Mouse (Mus musculus) midbrain, postnatal 0 days (tissue): Measurements from ENCODE around the gene Txnip. TPM values are rescaled to one million over a fixed set of nuclear protein-coding genes. Genes with fewer than 3 reads are reported as not detected.

Experiments
- ATAC-seq: fragments of 200-750 bp; cut with Nextera tagmentation; 2 replicates; pipeline ENCODE4 v1.8.0; 2017; ENCODE audit warnings: moderate number of reproducible peaks, mild to moderate bottlenecking, moderate TSS enrichment, moderate library complexity; ENCODE audit not compliant: low FRiP score
- DNase-seq: peaks from one replicate; pipeline ENCODE4 v3.0.0-alpha.2; 2015; ENCODE audit warnings: low spot score
- H3K27ac ChIP-seq: fragments of 300-500 bp; sonication (generic); 2 replicates; pipeline ENCODE4 v1.5.1; 2014; ENCODE audit warnings: low read depth, mild to moderate bottlenecking, low read length, mixed read lengths
- H3K27me3 ChIP-seq: fragments of 300-500 bp; sonication (generic); 2 replicates; pipeline ENCODE4 v1.6.1; 2014; ENCODE audit warnings: low read length, control low read depth, mixed read lengths; ENCODE audit not compliant: insufficient read depth
- H3K36me3 ChIP-seq: fragments of 300-500 bp; sonication (generic); 2 replicates; pipeline ENCODE4 v1.6.1; 2014; ENCODE audit warnings: low read length, control low read depth, mixed read lengths; ENCODE audit not compliant: insufficient read depth
- H3K4me1 ChIP-seq: fragments of 300-500 bp; sonication (generic); 2 replicates; pipeline ENCODE4 v1.6.1; 2014; ENCODE audit warnings: mild to moderate bottlenecking, control low read depth, antibody characterized with exemption, low read length, mixed read lengths; ENCODE audit not compliant: insufficient read depth
- H3K4me2 ChIP-seq: fragments of 300-500 bp; sonication (generic); 2 replicates; pipeline ENCODE4 v1.6.1; 2014; ENCODE audit warnings: low read depth, mild to moderate bottlenecking, low read length, mixed read lengths; ENCODE audit not compliant: poor library complexity, severe bottlenecking
- H3K4me3 ChIP-seq: fragments of 300-500 bp; sonication (generic); 2 replicates; pipeline ENCODE4 v1.5.1; 2014; ENCODE audit warnings: low read depth, mild to moderate bottlenecking, low read length, moderate library complexity
- H3K9ac ChIP-seq: fragments of 300-500 bp; sonication (generic); replicated peaks from 2 replicates; pipeline ENCODE4 v1.6.1; 2014; ENCODE audit warnings: mild to moderate bottlenecking, low read length, moderate library complexity, mixed read lengths; ENCODE audit not compliant: poor library complexity, severe bottlenecking
- H3K9me3 ChIP-seq: fragments of 300-500 bp; sonication (generic); 2 replicates; pipeline ENCODE4 v1.6.1; 2016; ENCODE audit warnings: low read length, control low read depth
- CTCF ChIP-seq: IDR thresholded peaks from 2 replicates; pipeline ENCODE4 v1.5.1; 2016; ENCODE audit warnings: antibody characterized with exemption, mild to moderate bottlenecking
- WGBS: fragments of 180-500 bp; shearing (Covaris S2); extraction: QIAGEN DNeasy Blood & Tissue Kit; methylation state at CpG from one replicate; pipeline ENCODE4 v1.1.7; 2014; 5-methylcytosine and 5-hydroxymethylcytosine counted together
- polyA plus RNA-seq: library from polyadenylated mRNA; unstranded; fragments of >200 nt; fragmentation: Nextera tagmentation; extraction: Ambion mirVana; gene quantifications from 2 replicates; pipeline ENCODE4 v1.2.1, GENCODE M21; 2015
- total RNA-seq: library from RNA; depleted of rRNA; stranded (reverse); fragments of >200 nt; gene quantifications from 2 replicates; pipeline ENCODE4 v1.2.3, GENCODE M21; 2014

Txnip gene
- total and polyA plus RNA-seq, 2 experiments from 2014 or later = 116 to 145 TPM

DNA sequence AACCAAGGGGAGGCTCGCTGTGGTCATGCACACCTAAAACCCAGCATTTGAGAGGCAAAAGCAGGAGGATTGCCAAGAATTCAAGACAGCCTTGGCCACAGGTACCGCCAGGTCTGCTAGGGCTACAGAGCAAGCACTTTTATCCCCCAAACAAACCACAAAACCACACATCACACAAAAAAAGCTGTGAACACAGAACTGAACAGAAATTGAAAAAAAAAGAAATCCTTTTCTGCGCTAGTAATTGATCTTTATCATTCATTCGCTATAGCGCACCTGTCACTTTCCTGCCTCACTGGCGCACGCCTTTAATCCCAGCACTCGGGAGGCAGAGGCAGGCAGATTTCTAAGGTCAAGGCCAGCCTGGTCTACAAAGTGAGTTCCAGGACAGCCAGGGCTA, 5.5 kb downstream of the Txnip start:
- Histone ChIP-seq H3K36me3 (peaks cover 17% of the 10 kb centered on the region), H3K4me3 (no peak overlapping the region), H3K9ac (no peak overlapping the region), H3K27ac (no peak overlapping the region), H3K9me3 (no peaks in the 10 kb centered on the region), H3K27me3 (no peaks in the 10 kb centered on the region), H3K4me2 (no peak overlapping the region), H3K4me1 (peaks cover 12% of the 10 kb centered on the region; the same call in 1 of the 2 replicates)
- ATAC-seq (no peak), DNase-seq (no peak)
- 95% methylated on average over 8 of the region's 8 CpGs for WGBS
- no peak for TF ChIP-seq CTCF

DNA sequence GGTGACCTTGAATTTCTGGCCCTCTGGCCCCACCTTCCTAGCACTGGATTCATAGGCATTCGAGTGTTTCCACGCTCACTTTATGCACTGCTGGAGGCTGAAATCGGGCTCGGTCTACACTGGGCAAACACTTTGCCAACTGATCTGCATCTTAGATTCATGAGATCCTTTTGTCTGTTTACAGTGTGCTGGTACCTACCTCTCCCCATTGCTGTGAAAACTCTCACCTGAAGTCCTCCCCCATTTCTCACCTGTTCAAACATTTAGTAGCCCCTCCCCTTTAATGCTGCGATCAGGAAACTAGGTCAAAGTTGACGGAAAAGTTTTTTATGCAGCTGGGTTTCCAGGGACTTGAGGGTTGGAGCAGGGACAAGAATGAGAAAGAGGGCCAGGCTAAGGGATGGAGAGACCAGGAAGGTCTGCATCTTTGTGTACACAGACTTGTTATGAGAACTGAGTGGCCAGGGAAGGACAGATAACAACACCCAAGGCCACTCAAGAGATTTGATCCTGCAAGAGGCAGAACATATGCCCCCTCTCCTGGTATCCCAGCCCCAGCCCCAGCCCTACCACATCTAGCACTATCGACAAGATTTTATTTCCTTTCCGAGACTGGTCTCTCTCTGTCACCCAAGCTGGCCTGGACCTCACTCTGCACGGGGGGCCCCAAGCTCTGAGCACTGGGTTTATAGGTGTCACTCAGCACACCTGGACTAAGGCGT, 6.3 kb downstream of the Txnip start:
- no peak for TF ChIP-seq CTCF
- no peak overlapping the region for H3K4me3 ChIP-seq
- H3K4me2 ChIP-seq = no peak overlapping the region
- H3K9me3 ChIP-seq = no peaks in the 10 kb centered on the region
- H3K27ac ChIP-seq = no peak overlapping the region
- 74% methylated on average over 10 of the region's 10 CpGs for WGBS
- ATAC-seq (0 out of 2 replicates have a peak, but pooled peaks have one; percentile 25), DNase-seq (no peak)
- H3K4me1 ChIP-seq = peaks cover 12% of the 10 kb centered on the region; the same call in 1 of the 2 replicates
- no peaks in the 10 kb centered on the region for H3K27me3 ChIP-seq
- peaks cover 17% of the 10 kb centered on the region for H3K36me3 ChIP-seq
- no peak overlapping the region for H3K9ac ChIP-seq

DNA sequence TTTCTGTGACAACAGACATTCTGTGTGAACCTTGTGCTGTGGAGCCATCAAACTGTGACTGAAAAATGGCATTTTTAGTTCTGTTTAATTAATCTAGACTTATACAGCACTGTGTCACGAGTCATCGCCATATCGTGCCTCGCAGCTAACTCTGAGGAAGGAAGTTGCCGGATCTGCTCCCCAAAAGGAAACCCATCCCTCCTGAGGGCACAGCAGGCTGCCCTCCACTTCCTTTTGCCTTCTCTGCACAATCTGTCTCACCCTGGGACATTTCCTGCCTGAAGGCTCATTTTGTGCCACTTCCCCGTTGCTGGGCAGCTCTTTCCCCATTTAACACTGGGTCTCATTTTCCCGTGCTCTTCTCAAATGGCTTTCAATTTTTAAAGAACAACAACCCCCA, 6.9 kb downstream of the Txnip start:
- WGBS = 80% methylated on average over 7 of the region's 7 CpGs
- Histone ChIP-seq H3K4me1 (peaks cover 8% of the 10 kb centered on the region; the same call in 1 of the 2 replicates), H3K27ac (no peak overlapping the region), H3K9me3 (no peaks in the 10 kb centered on the region), H3K27me3 (no peaks in the 10 kb centered on the region), H3K4me2 (no peak overlapping the region), H3K4me3 (no peak overlapping the region), H3K9ac (no peak overlapping the region), H3K36me3 (peaks cover 16% of the 10 kb centered on the region)
- DNase-seq (no peak), ATAC-seq (no peak)
- no peak for TF ChIP-seq CTCF

DNA sequence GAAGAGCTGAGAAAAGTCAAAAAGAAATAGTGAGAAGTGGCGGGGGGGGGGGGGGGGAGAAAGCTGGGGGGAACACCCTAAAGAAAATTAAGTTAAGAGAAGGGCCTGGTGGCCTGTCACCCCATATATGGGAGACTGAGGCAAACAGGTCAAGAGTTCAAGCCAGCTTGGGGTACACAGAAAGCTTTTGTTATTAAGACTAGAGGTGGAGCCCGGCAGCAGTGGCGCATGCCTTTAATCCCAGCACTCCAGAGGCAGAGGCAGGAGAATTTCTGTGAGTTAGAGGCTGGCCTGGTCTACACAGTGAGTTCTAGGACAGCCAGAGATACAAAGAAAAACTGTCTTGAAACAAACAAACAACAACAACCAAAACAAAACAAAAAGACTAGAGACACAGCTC, 7.3 kb downstream of the Txnip start:
- ATAC-seq (no peak), DNase-seq (no peak)
- Histone ChIP-seq H3K4me2 (no peak overlapping the region), H3K27ac (no peak overlapping the region), H3K4me3 (no peak overlapping the region), H3K9ac (no peak overlapping the region), H3K27me3 (no peaks in the 10 kb centered on the region), H3K36me3 (peaks cover 11% of the 10 kb centered on the region), H3K9me3 (no peaks in the 10 kb centered on the region), H3K4me1 (0 out of 2 replicates have a peak, but pooled peaks cover 4% of the 10 kb centered on the region)
- no peak for TF ChIP-seq CTCF
- 93% methylated on average over 2 of the region's 3 CpGs for WGBS

DNA sequence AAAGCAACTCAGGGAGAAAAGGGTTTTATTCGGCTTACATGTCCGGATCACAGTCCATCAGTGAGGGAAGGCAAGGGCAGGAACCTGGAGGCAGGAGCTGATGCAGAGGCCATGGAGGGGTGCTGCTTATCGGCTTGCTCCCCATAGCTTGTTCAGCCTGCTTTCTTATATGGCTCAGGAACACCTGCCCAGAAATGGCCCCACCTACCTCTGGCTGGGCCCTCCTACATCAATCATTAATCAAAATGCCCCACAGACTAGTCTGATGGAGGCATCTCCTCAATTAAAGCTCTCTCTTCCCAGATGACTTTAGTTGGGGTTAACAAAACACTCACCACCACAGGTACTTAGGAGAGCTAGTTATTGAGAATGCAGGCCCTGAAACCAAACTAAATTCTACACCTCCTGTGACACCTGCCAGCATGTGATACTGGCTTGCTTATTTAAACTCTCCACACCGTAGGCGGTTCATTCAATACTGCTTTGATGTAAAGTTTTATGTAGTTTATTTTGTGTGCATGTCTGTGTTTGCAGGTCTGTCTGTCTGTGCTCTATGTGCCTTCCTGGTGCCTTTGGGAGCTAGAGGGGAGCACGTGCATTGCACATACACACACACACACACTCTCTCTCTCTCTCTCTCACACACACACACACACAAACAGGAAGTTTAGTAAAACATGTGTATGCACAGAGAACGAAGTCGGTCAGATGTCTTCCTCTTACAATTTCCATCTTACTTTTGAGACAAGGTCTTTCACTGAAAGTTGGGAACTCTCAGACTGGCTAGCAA, 9.1 kb downstream of the Txnip start:
- Histone ChIP-seq H3K36me3 (no peaks in the 10 kb centered on the region), H3K9ac (no peak overlapping the region), H3K4me3 (no peak overlapping the region), H3K27ac (no peak overlapping the region), H3K9me3 (no peaks in the 10 kb centered on the region), H3K4me2 (no peak overlapping the region), H3K4me1 (no peaks in the 10 kb centered on the region), H3K27me3 (no peaks in the 10 kb centered on the region)
- no peak for DNase-seq
- ATAC-seq = no peak
- 79% methylated on average over 8 of the region's 8 CpGs for WGBS
- no peak for TF ChIP-seq CTCF

DNA sequence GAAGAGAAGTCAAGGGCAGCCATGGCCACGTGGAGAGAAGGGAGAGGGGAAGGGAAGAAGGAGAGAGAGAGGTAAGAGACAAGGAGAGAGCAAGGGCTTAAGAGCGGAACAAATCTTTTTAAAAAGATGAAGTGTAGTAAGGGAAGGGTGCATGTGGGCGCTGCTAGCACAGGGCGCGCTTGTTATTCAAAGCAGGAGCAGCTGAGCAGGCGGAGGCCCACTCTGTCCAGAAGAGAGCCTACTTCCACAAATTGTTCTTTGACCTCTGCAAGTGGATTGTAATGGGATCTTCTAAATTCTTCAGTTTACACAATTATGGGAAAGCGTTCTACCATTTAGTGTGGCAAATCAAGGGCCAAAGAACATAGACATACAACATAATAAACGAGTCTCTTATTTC, 10.8 kb downstream of the Txnip start:
- TF ChIP-seq CTCF = no peak
- Histone ChIP-seq H3K4me1 (no peaks in the 10 kb centered on the region), H3K9me3 (no peaks in the 10 kb centered on the region), H3K4me2 (no peak overlapping the region), H3K27me3 (no peaks in the 10 kb centered on the region), H3K27ac (no peak overlapping the region), H3K9ac (no peak overlapping the region), H3K36me3 (no peaks in the 10 kb centered on the region), H3K4me3 (no peak overlapping the region)
- ATAC-seq (no peak), DNase-seq (no peak)
- WGBS = 43% methylated on average over 8 of the region's 8 CpGs
